Mouse (Mus musculus) cerebellum, adult 9-11 months (tissue): Measurements from ENCODE around the gene Hdac9.
"Not testable (repeated sequence)": the region's sequence is repeated elsewhere in the genome, so short reads cannot be mapped to it uniquely, and the experiment has no call there.

Source experiments
- DNase-seq: peaks from one replicate; pipeline ENCODE4 v3.0.0; 2022

Hdac9 gene

GRCm38 (mm10) chr12:34040949-34041348 is 875.9 kb downstream of the Hdac9 start:
- no peak for DNase-seq

GRCm38 (mm10) chr12:34040061-34040460 is 876.8 kb downstream of the Hdac9 start:
- DNase-seq, result no peak

GRCm38 (mm10) chr12:34009796-34010195 is 907.1 kb downstream of the Hdac9 start:
- not testable (repeated sequence) for DNase-seq
